Mouse (Mus musculus): ENCODE data around the gene Apba3.
"Not testable (repeated sequence)": the region's sequence is repeated elsewhere in the genome, so short reads cannot be mapped to it uniquely, and the experiment has no call there.

The Apba3 gene

GRCm38 (mm10) chr10:81266211-81267105, at the start of gene Apba3, which contains the start of gene Mrpl54:
Gene Apba3, plus strand, starts transcription at chr10:81266960.
Gene Mrpl54, minus strand, starts transcription at chr10:81266934.
- DNase-seq (ENCODE audit: low spot score in 2 of 2): peak; percentile 93 to 95

GRCm38 (mm10) chr10:81217267-81217666, 49.5 kb upstream of the Apba3 start:
- not testable (repeated sequence) for DNase-seq (ENCODE audit: low spot score in 2 of 2)

- DNase-seq (ENCODE audit: low spot score in 2 of 2): peak in 1 of 2 experiments; percentile 48
These were observed 48.8 kb upstream of the Apba3 start for GRCm38 (mm10) chr10:81217964-81218363.

GRCm38 (mm10) chr10:81221402-81222015, 45.3 kb upstream of the Apba3 start:
- DNase-seq (ENCODE audit: low spot score in 2 of 2): no peak

GRCm38 (mm10) chr10:81223731-81224130, 43.0 kb upstream of the Apba3 start:
- not testable (repeated sequence) for DNase-seq (ENCODE audit: low spot score in 2 of 2)

GRCm38 (mm10) chr10:81229735-81230437, 36.9 kb upstream of the Apba3 start:
- DNase-seq (ENCODE audit: low spot score in 2 of 2): no peak

GRCm38 (mm10) chr10:81230438-81231332, 36.1 kb upstream of the Apba3 start, which contains the start of gene Atcay:
Gene Atcay, minus strand, starts transcription at chr10:81230833.
- peak; percentile 65 to 78 for DNase-seq (ENCODE audit: low spot score in 2 of 2)

GRCm38 (mm10) chr10:81231436-81231835, 35.3 kb upstream of the Apba3 start:
- DNase-seq (ENCODE audit: low spot score in 2 of 2): no peak

- peak; percentile 86 to 93 for DNase-seq (ENCODE audit: low spot score in 2 of 2)
These were observed 34.1 kb upstream of the Apba3 start, which contains the start of gene Zfr2 for GRCm38 (mm10) chr10:81232580-81233225. Gene Zfr2, plus strand, starts transcription at chr10:81233155.

- DNase-seq (ENCODE audit: low spot score in 2 of 2): no peak
These were observed 33.6 kb upstream of the Apba3 start for GRCm38 (mm10) chr10:81233226-81233585.

GRCm38 (mm10) chr10:81234206-81234605, 32.6 kb upstream of the Apba3 start:
- DNase-seq (ENCODE audit: low spot score in 2 of 2): no peak

- DNase-seq (ENCODE audit: low spot score in 2 of 2): no peak
These were observed 30.1 kb upstream of the Apba3 start for GRCm38 (mm10) chr10:81236471-81237268.

- no peak for DNase-seq (ENCODE audit: low spot score in 2 of 2)
These were observed 28.1 kb upstream of the Apba3 start for GRCm38 (mm10) chr10:81238618-81239017.

GRCm38 (mm10) chr10:81240876-81241275, 25.9 kb upstream of the Apba3 start:
- no peak for DNase-seq (ENCODE audit: low spot score in 2 of 2)

GRCm38 (mm10) chr10:81242021-81242420, 24.7 kb upstream of the Apba3 start:
- DNase-seq (ENCODE audit: low spot score in 2 of 2): no peak

GRCm38 (mm10) chr10:81244146-81244545, 22.6 kb upstream of the Apba3 start:
- DNase-seq (ENCODE audit: low spot score in 2 of 2): no peak

GRCm38 (mm10) chr10:81244595-81244994, 22.2 kb upstream of the Apba3 start:
- peak in 1 of 2 experiments; percentile 78 for DNase-seq (ENCODE audit: low spot score in 2 of 2)

GRCm38 (mm10) chr10:81245166-81245565, 21.6 kb upstream of the Apba3 start:
- DNase-seq (ENCODE audit: low spot score in 2 of 2): no peak

GRCm38 (mm10) chr10:81247804-81248203, 19.0 kb upstream of the Apba3 start:
- no peak for DNase-seq (ENCODE audit: low spot score in 2 of 2)

GRCm38 (mm10) chr10:81249442-81249841, 17.3 kb upstream of the Apba3 start:
- DNase-seq (ENCODE audit: low spot score in 2 of 2): no peak
